Mouse (Mus musculus) midbrain, postnatal 0 days (tissue): Measurements from ENCODE around the gene St7. TPM values are rescaled to one million over a fixed set of nuclear protein-coding genes. Genes with fewer than 3 reads are reported as not detected.
A peak's percentile ranks its signal among the peaks of the same experiment; 100 is the strongest.

Experiments
- ATAC-seq: fragments of 200-750 bp; cut with Nextera tagmentation; 2 replicates; pipeline ENCODE4 v1.8.0; 2017; ENCODE audit warnings: moderate number of reproducible peaks, mild to moderate bottlenecking, moderate TSS enrichment, moderate library complexity; ENCODE audit not compliant: low FRiP score
- DNase-seq: peaks from one replicate; pipeline ENCODE4 v3.0.0-alpha.2; 2015; ENCODE audit warnings: low spot score
- H3K27ac ChIP-seq: fragments of 300-500 bp; sonication (generic); 2 replicates; pipeline ENCODE4 v1.5.1; 2014; ENCODE audit warnings: low read depth, mild to moderate bottlenecking, low read length, mixed read lengths
- H3K27me3 ChIP-seq: fragments of 300-500 bp; sonication (generic); 2 replicates; pipeline ENCODE4 v1.6.1; 2014; ENCODE audit warnings: low read length, control low read depth, mixed read lengths; ENCODE audit not compliant: insufficient read depth
- H3K36me3 ChIP-seq: fragments of 300-500 bp; sonication (generic); 2 replicates; pipeline ENCODE4 v1.6.1; 2014; ENCODE audit warnings: low read length, control low read depth, mixed read lengths; ENCODE audit not compliant: insufficient read depth
- H3K4me1 ChIP-seq: fragments of 300-500 bp; sonication (generic); 2 replicates; pipeline ENCODE4 v1.6.1; 2014; ENCODE audit warnings: mild to moderate bottlenecking, control low read depth, antibody characterized with exemption, low read length, mixed read lengths; ENCODE audit not compliant: insufficient read depth
- H3K4me2 ChIP-seq: fragments of 300-500 bp; sonication (generic); 2 replicates; pipeline ENCODE4 v1.6.1; 2014; ENCODE audit warnings: low read depth, mild to moderate bottlenecking, low read length, mixed read lengths; ENCODE audit not compliant: poor library complexity, severe bottlenecking
- H3K4me3 ChIP-seq: fragments of 300-500 bp; sonication (generic); 2 replicates; pipeline ENCODE4 v1.5.1; 2014; ENCODE audit warnings: low read depth, mild to moderate bottlenecking, low read length, moderate library complexity
- H3K9ac ChIP-seq: fragments of 300-500 bp; sonication (generic); replicated peaks from 2 replicates; pipeline ENCODE4 v1.6.1; 2014; ENCODE audit warnings: mild to moderate bottlenecking, low read length, moderate library complexity, mixed read lengths; ENCODE audit not compliant: poor library complexity, severe bottlenecking
- H3K9me3 ChIP-seq: fragments of 300-500 bp; sonication (generic); 2 replicates; pipeline ENCODE4 v1.6.1; 2016; ENCODE audit warnings: low read length, control low read depth
- CTCF ChIP-seq: IDR thresholded peaks from 2 replicates; pipeline ENCODE4 v1.5.1; 2016; ENCODE audit warnings: antibody characterized with exemption, mild to moderate bottlenecking
- WGBS: fragments of 180-500 bp; shearing (Covaris S2); extraction: QIAGEN DNeasy Blood & Tissue Kit; methylation state at CpG from one replicate; pipeline ENCODE4 v1.1.7; 2014; 5-methylcytosine and 5-hydroxymethylcytosine counted together
- polyA plus RNA-seq: library from polyadenylated mRNA; unstranded; fragments of >200 nt; fragmentation: Nextera tagmentation; extraction: Ambion mirVana; gene quantifications from 2 replicates; pipeline ENCODE4 v1.2.1, GENCODE M21; 2015
- total RNA-seq: library from RNA; depleted of rRNA; stranded (reverse); fragments of >200 nt; gene quantifications from 2 replicates; pipeline ENCODE4 v1.2.3, GENCODE M21; 2014

The St7 gene
- total and polyA plus RNA-seq, 2 experiments from 2014 or later: 39.4 to 69.5 TPM

GRCm38 (mm10) chr6:17859564-17859963, 166.8 kb downstream of the St7 start:
- WGBS: 90% methylated on average over 1 of the region's 1 CpGs
- no peak for DNase-seq
- Histone ChIP-seq H3K9me3 (no peaks in the 10 kb centered on the region), H3K27ac (no peak overlapping the region), H3K4me3 (no peak overlapping the region), H3K4me1 (no peaks in the 10 kb centered on the region), H3K36me3 (peaks cover 9% of the 10 kb centered on the region), H3K27me3 (no peaks in the 10 kb centered on the region), H3K4me2 (no peak overlapping the region), H3K9ac (no peak overlapping the region)
- TF ChIP-seq CTCF: no peak
- ATAC-seq: no peak

GRCm38 (mm10) chr6:17860463-17860862, 167.7 kb downstream of the St7 start:
- H3K4me1 ChIP-seq: no peaks in the 10 kb centered on the region
- H3K27me3 ChIP-seq: no peaks in the 10 kb centered on the region
- 92% methylated on average over 1 of the region's 1 CpGs for WGBS
- ATAC-seq (no peak), DNase-seq (no peak)
- TF ChIP-seq CTCF: no peak
- no peak overlapping the region for H3K9ac ChIP-seq
- H3K9me3 ChIP-seq: no peaks in the 10 kb centered on the region
- no peak overlapping the region for H3K4me2 ChIP-seq
- H3K4me3 ChIP-seq: no peak overlapping the region
- H3K27ac ChIP-seq: no peak overlapping the region
- peaks cover 7% of the 10 kb centered on the region for H3K36me3 ChIP-seq

- Histone ChIP-seq H3K27ac (no peak overlapping the region), H3K9me3 (no peaks in the 10 kb centered on the region), H3K27me3 (no peaks in the 10 kb centered on the region), H3K4me2 (no peak overlapping the region), H3K9ac (no peak overlapping the region), H3K4me1 (no peaks in the 10 kb centered on the region), H3K36me3 (peaks cover 17% of the 10 kb centered on the region; the same call in 1 of the 2 replicates), H3K4me3 (no peak overlapping the region)
- DNase-seq (no peak), ATAC-seq (no peak)
- no peak for TF ChIP-seq CTCF
- WGBS: 79% methylated on average over 1 of the region's 1 CpGs
These were observed 175.1 kb downstream of the St7 start for GRCm38 (mm10) chr6:17867796-17868195.

- no peaks in the 10 kb centered on the region for H3K9me3 ChIP-seq
- no peak overlapping the region for H3K4me2 ChIP-seq
- WGBS: 84% methylated on average over 3 of the region's 3 CpGs
- H3K9ac ChIP-seq: no peak overlapping the region
- no peak for TF ChIP-seq CTCF
- H3K4me3 ChIP-seq: no peak overlapping the region
- H3K4me1 ChIP-seq: 0 out of 2 replicates have a peak, but pooled peaks cover 4% of the 10 kb centered on the region
- no peaks in the 10 kb centered on the region for H3K27me3 ChIP-seq
- no peak for DNase-seq
- no peak for ATAC-seq
- H3K36me3 ChIP-seq: peaks cover 17% of the 10 kb centered on the region; the same call in 1 of the 2 replicates
- no peak overlapping the region for H3K27ac ChIP-seq
These were observed 179.2 kb downstream of the St7 start for GRCm38 (mm10) chr6:17871831-17872372.

- WGBS: 41% methylated on average over 7 of the region's 7 CpGs
- Histone ChIP-seq H3K9ac (0 out of 2 replicates have a peak overlapping the region, but pooled peaks have one; percentile 19), H3K9me3 (no peaks in the 10 kb centered on the region), H3K36me3 (0 out of 2 replicates have a peak, but pooled peaks cover 10% of the 10 kb centered on the region), H3K27me3 (no peaks in the 10 kb centered on the region), H3K4me3 (no peak overlapping the region), H3K4me1 (0 out of 2 replicates have a peak, but pooled peaks cover 4% of the 10 kb centered on the region), H3K27ac (peak overlapping the region; percentile 68), H3K4me2 (no peak overlapping the region)
- DNase-seq (peak; percentile 5), ATAC-seq (0 out of 2 replicates have a peak, but pooled peaks have one; percentile 36)
- TF ChIP-seq CTCF: no peak
These were observed 182.9 kb downstream of the St7 start for GRCm38 (mm10) chr6:17875606-17876005.

- Histone ChIP-seq H3K4me1 (0 out of 2 replicates have a peak, but pooled peaks cover 4% of the 10 kb centered on the region), H3K4me2 (no peak overlapping the region), H3K27ac (peak overlapping the region; percentile 68; the same call in 1 of the 2 replicates), H3K4me3 (no peak overlapping the region), H3K9ac (no peak overlapping the region), H3K36me3 (0 out of 2 replicates have a peak, but pooled peaks cover 7% of the 10 kb centered on the region), H3K27me3 (no peaks in the 10 kb centered on the region), H3K9me3 (no peaks in the 10 kb centered on the region)
- ATAC-seq (peak; percentile 59; the same call in 1 of the 2 replicates), DNase-seq (peak; percentile 54)
- 61% methylated on average over 3 of the region's 3 CpGs for WGBS
- no peak for TF ChIP-seq CTCF
These were observed 183.4 kb downstream of the St7 start for GRCm38 (mm10) chr6:17876023-17876613.
